Comparison of ENCODE assay signal across 10 mouse cellular contexts in the genomic region with DNA sequence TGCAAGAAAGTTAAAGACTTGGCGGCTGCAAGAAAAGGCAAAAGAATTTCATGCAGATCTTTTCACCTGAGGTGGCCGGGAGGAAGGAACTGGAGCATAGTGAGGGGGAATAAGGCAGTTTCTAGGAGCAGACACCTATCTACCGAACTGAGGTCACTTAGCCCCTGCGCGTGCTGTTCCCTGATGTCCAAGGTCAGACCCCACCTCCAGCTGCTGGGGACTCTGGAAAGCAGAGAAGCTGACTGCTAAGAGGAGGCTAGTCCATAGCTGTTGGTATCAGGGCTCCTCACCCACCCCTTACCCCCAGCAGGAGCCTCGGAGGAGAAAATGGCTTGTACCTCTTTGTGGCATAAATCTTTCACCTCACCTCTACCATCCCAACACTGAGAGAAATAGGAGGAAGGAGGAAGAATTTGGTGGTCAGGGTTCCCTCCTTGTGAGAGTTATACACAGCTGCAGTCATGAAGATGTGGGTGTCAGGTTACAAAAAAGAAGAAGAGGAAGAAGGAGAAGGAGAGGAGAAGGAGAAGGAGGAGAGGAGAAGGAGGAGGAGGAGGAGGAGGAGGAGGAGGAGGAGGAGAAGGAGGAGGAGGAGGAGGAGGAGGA. TPM values are rescaled to one million over a fixed set of nuclear protein-coding genes. Genes with fewer than 3 reads are reported as not detected.
DNase-seq lines count a peak whose midpoint lies in the region; ATAC-seq and TF ChIP-seq lines count a peak whose summit lies in the region.
"Had no signal": no experiment of that assay in that cellular context is flagged by ENCODE, and none has a peak within 500 bp of the region (broad histone marks: within the 10 kb centered on the region; RNA-seq: fewer than 3 reads in every experiment).

No protein-coding gene starts in this region.

- ATAC-seq in kidney, postnatal 0 days (replicated peaks; ENCODE audit: low FRiP score, low read depth), result no peak
- ATAC-seq in hindbrain, postnatal 0 days, result peak; percentile 12
- ATAC-seq in midbrain, embryonic 16.5 days, result peak; percentile 26

- peak overlapping the region; percentile 67 for H3K4me2 ChIP-seq in kidney, postnatal 0 days (ENCODE audit: low read length)
- peak overlapping the region; percentile 72 for H3K4me2 ChIP-seq in hindbrain, postnatal 0 days (ENCODE audit: low read depth, low read length)
- H3K4me2 ChIP-seq in midbrain, embryonic 16.5 days (ENCODE audit: low read length), result peak overlapping the region; percentile 95

- no peak for DNase-seq in kidney, postnatal 0 days (ENCODE audit: low spot score)
- DNase-seq in kidney, postnatal 25 days, result no peak
- DNase-seq in embryonic facial prominence, embryonic 10.5 days (ENCODE audit: low spot score), result no peak
- DNase-seq in hindbrain, postnatal 0 days (ENCODE audit: low spot score), result no peak
- no peak for DNase-seq in adrenal gland, postnatal 10 days
- DNase-seq in T-cell, adult 2 months (ENCODE audit: low spot score), result no peak
- DNase-seq in thymus, postnatal 14 days, result no peak

- 2% methylated on average over 6 of the region's 6 CpGs for WGBS in kidney, postnatal 0 days
- WGBS in embryonic facial prominence, embryonic 10.5 days, result 1% methylated on average over 6 of the region's 6 CpGs
- 3% methylated on average over 6 of the region's 6 CpGs for WGBS in hindbrain, postnatal 0 days
- 1% methylated on average over 6 of the region's 6 CpGs for WGBS in midbrain, embryonic 16.5 days

- peak overlapping the region; percentile 70 for H3K27ac ChIP-seq in kidney, postnatal 0 days
- H3K27ac ChIP-seq in embryonic facial prominence, embryonic 10.5 days (replicated peaks), result peak overlapping the region; percentile 91
- H3K27ac ChIP-seq in hindbrain, postnatal 0 days, result no peak overlapping the region
- peak overlapping the region; percentile 4; the same call in 1 of the 2 replicates for H3K27ac ChIP-seq in midbrain, embryonic 16.5 days (ENCODE audit: low read length)

- no peaks in the 10 kb centered on the region for H3K27me3 ChIP-seq in kidney, postnatal 0 days (ENCODE audit: insufficient read depth, low read length)
- H3K27me3 ChIP-seq in embryonic facial prominence, embryonic 10.5 days (replicated peaks; ENCODE audit: low read depth, poor library complexity, severe bottlenecking), result peaks cover 21% of the 10 kb centered on the region; the same call in 1 of the 2 replicates
- H3K27me3 ChIP-seq in hindbrain, postnatal 0 days (ENCODE audit: insufficient read depth, low read length), result no peaks in the 10 kb centered on the region
- H3K27me3 ChIP-seq in midbrain, embryonic 16.5 days (ENCODE audit: control insufficient read depth, insufficient read depth, low read depth, low read length), result no peaks in the 10 kb centered on the region; the same call in 1 of the 2 replicates

- peak overlapping the region; percentile 28 for H3K4me3 ChIP-seq in kidney, postnatal 0 days (replicated peaks; ENCODE audit: low read depth, low read length)
- H3K4me3 ChIP-seq in embryonic facial prominence, embryonic 10.5 days, result peak overlapping the region; percentile 60
- H3K4me3 ChIP-seq in hindbrain, postnatal 0 days (ENCODE audit: low read length), result peak overlapping the region; percentile 33
- H3K4me3 ChIP-seq in midbrain, embryonic 16.5 days (ENCODE audit: low read depth, low read length), result peak overlapping the region; percentile 50

- peaks cover 16% of the 10 kb centered on the region; the same call in 1 of the 2 replicates for H3K4me1 ChIP-seq in kidney, postnatal 0 days (replicated peaks; ENCODE audit: insufficient read depth, low read length)
- peaks cover 39% of the 10 kb centered on the region for H3K4me1 ChIP-seq in embryonic facial prominence, embryonic 10.5 days
- peaks cover 4% of the 10 kb centered on the region; the same call in 1 of the 2 replicates for H3K4me1 ChIP-seq in hindbrain, postnatal 0 days (ENCODE audit: insufficient read depth, low read length)
- H3K4me1 ChIP-seq in midbrain, embryonic 16.5 days (ENCODE audit: control insufficient read depth, insufficient read depth, low read length), result peaks cover 7% of the 10 kb centered on the region; the same call in 1 of the 2 replicates

- no peak overlapping the region; the same call in 1 of the 2 replicates for H3K9ac ChIP-seq in kidney, postnatal 0 days (ENCODE audit: low read depth, low read length)
- no peak overlapping the region for H3K9ac ChIP-seq in hindbrain, postnatal 0 days (replicated peaks; ENCODE audit: low read length)
- no peak overlapping the region for H3K9ac ChIP-seq in midbrain, embryonic 16.5 days (ENCODE audit: low read depth, low read length)

- no peak for TF ChIP-seq CTCF in kidney, postnatal 0 days (IDR thresholded peaks at IDR 0.05; ENCODE audit: low read depth)
- TF ChIP-seq CTCF in hindbrain, postnatal 0 days (IDR thresholded peaks at IDR 0.05; ENCODE audit: low read depth), result no peak

- no peaks in the 10 kb centered on the region for H3K36me3 ChIP-seq in kidney, postnatal 0 days (ENCODE audit: insufficient read depth, low read length)
- H3K36me3 ChIP-seq in embryonic facial prominence, embryonic 10.5 days (replicated peaks), result no peaks in the 10 kb centered on the region
- no peaks in the 10 kb centered on the region for H3K36me3 ChIP-seq in hindbrain, postnatal 0 days (ENCODE audit: insufficient read depth, low read length)
- no peaks in the 10 kb centered on the region for H3K36me3 ChIP-seq in midbrain, embryonic 16.5 days (ENCODE audit: control insufficient read depth, insufficient read depth, low read length)

- no peaks in the 10 kb centered on the region for H3K9me3 ChIP-seq in kidney, postnatal 0 days (replicated peaks; ENCODE audit: low read length)
- no peaks in the 10 kb centered on the region for H3K9me3 ChIP-seq in embryonic facial prominence, embryonic 10.5 days
- H3K9me3 ChIP-seq in hindbrain, postnatal 0 days (ENCODE audit: low read length), result no peaks in the 10 kb centered on the region
- H3K9me3 ChIP-seq in midbrain, embryonic 16.5 days (replicated peaks; ENCODE audit: control insufficient read depth, low read length, poor library complexity, severe bottlenecking), result no peaks in the 10 kb centered on the region

RNA-seq across cellular contexts. Expression of a gene that starts 31.3 kb away (rescaled TPM):
- 47.2 and 47.6 TPM in 2 replicates for polyA plus RNA-seq in kidney, postnatal 0 days (2015; fragmentation: Nextera tagmentation; extraction: Ambion mirVana)
- polyA plus RNA-seq in embryonic facial prominence, embryonic 10.5 days (2016; fragmentation: Nextera tagmentation; extraction: Ambion mirVana), result 46.7 and 49.1 TPM in 2 replicates
- 9.7 and 14.7 TPM in 2 replicates for total RNA-seq in hindbrain, postnatal 0 days (2014; rRNA removed)
- polyA plus RNA-seq in hindbrain, postnatal 0 days (2015; fragmentation: Nextera tagmentation; extraction: Ambion mirVana), result 34.4 and 35.3 TPM in 2 replicates
- polyA plus RNA-seq in midbrain, embryonic 16.5 days (2015; fragmentation: Nextera tagmentation; extraction: Ambion mirVana), result 31.2 and 32.2 TPM in 2 replicates
- total RNA-seq in adrenal gland, postnatal 10 days (2021), result 10 to 100 TPM; 37.5 to 38.5 TPM

RNA-seq across cellular contexts. Expression of a gene that starts 50.1 kb away (rescaled TPM):
- polyA plus RNA-seq in kidney, postnatal 0 days (2015; fragmentation: Nextera tagmentation; extraction: Ambion mirVana), result not detected in 2 replicates
- polyA plus RNA-seq in embryonic facial prominence, embryonic 10.5 days (2016; fragmentation: Nextera tagmentation; extraction: Ambion mirVana), result 2.0 and 3.6 TPM in 2 replicates
- not detected in 2 replicates for total RNA-seq in hindbrain, postnatal 0 days (2014; rRNA removed)
- polyA plus RNA-seq in hindbrain, postnatal 0 days (2015; fragmentation: Nextera tagmentation; extraction: Ambion mirVana), result not detected in 2 replicates
- polyA plus RNA-seq in midbrain, embryonic 16.5 days (2015; fragmentation: Nextera tagmentation; extraction: Ambion mirVana), result not detected in 2 replicates
- total RNA-seq in adrenal gland, postnatal 10 days (2021), result not detected
- total RNA-seq: neutrophil, adult 5-6 weeks had no signal
- polyA plus RNA-seq: gonadal fat pad, adult 2 months had no signal
